ENCODE assay signal across 15 mouse cellular contexts in genomic region chr3:142273265-142273664, GRCm38 (mm10).
"Had no signal": no experiment of that assay in that cellular context is flagged by ENCODE, and none has a peak within 500 bp of the region (broad histone marks: within the 10 kb centered on the region; RNA-seq: fewer than 3 reads in every experiment).

No protein-coding gene starts in this region.

- ATAC-seq: liver, postnatal 0 days; midbrain, embryonic 13.5 days; midbrain, embryonic 15.5 days had no signal

- H3K27me3 ChIP-seq: liver, embryonic 13.5 days; liver, embryonic 15.5 days; lung, embryonic 15.5 days; megakaryocyte, embryonic 14.5 days; midbrain, embryonic 13.5 days; midbrain, embryonic 15.5 days; neural tube, embryonic 12.5 days had no signal

- DNase-seq: liver, embryonic 13.5 days; liver, postnatal 0 days; lung, adult 2 months; lung, postnatal 10 days; right cerebral cortex, postnatal 14 days; thymus, adult 2 months; thymus, postnatal 25 days; thymus, postnatal 4 days had no signal

- H3K9ac ChIP-seq: liver, embryonic 13.5 days; liver, embryonic 15.5 days; liver, postnatal 0 days; lung, embryonic 15.5 days; midbrain, embryonic 13.5 days; midbrain, embryonic 15.5 days; neural tube, embryonic 12.5 days had no signal

- H3K4me3 ChIP-seq: liver, embryonic 13.5 days; liver, embryonic 15.5 days; lung, embryonic 15.5 days; megakaryocyte, embryonic 14.5 days; midbrain, embryonic 13.5 days; midbrain, embryonic 15.5 days; neural tube, embryonic 12.5 days had no signal

- H3K36me3 ChIP-seq: liver, embryonic 15.5 days; lung, embryonic 15.5 days; midbrain, embryonic 13.5 days; midbrain, embryonic 15.5 days; neural tube, embryonic 12.5 days had no signal

- H3K27ac ChIP-seq: liver, embryonic 13.5 days; liver, embryonic 15.5 days; lung, embryonic 15.5 days; midbrain, embryonic 13.5 days; midbrain, embryonic 15.5 days; neural tube, embryonic 12.5 days had no signal

- H3K9me3 ChIP-seq: liver, embryonic 13.5 days; liver, embryonic 15.5 days; lung, embryonic 15.5 days; megakaryocyte, embryonic 14.5 days; midbrain, embryonic 13.5 days; midbrain, embryonic 15.5 days; neural tube, embryonic 12.5 days had no signal

- H3K4me1 ChIP-seq: liver, embryonic 13.5 days; liver, embryonic 15.5 days; lung, embryonic 15.5 days; megakaryocyte, embryonic 14.5 days; midbrain, embryonic 13.5 days; midbrain, embryonic 15.5 days; neural tube, embryonic 12.5 days had no signal

- H3K4me2 ChIP-seq: liver, embryonic 13.5 days; liver, embryonic 15.5 days; lung, embryonic 15.5 days; midbrain, embryonic 11.5 days; midbrain, embryonic 13.5 days; midbrain, embryonic 15.5 days; neural tube, embryonic 12.5 days had no signal
